Mouse (Mus musculus): ENCODE measurements at regions not wholly inside any gene's neighbourhood (a gene's known extent, or its start where the extent isn't known, plus 50 kb on each side); places are given as distances from the start of the nearest gene placed in this dataset.

- TF ChIP-seq CTCF (conservative IDR thresholded peaks at IDR 0.05; ENCODE audit: insufficient read depth, insufficient read length, low read depth, low read length) (no peak), POLR2A (IDR thresholded peaks at IDR 0.05; ENCODE audit: low read depth, low read length) (no peak)
These were observed 52.7 kb upstream of the Olig2 start for GRCm38 (mm10) chr16:91172510-91172909.
